Mouse (Mus musculus) mouse embryonic stem cell (cell line): ENCODE measurements around the gene Gm45713.
"Not testable (repeated sequence)": the region's sequence is repeated elsewhere in the genome, so short reads cannot be mapped to it uniquely, and the experiment has no call there.

Source experiments
- in situ Hi-C, 2 experiments: fragments of 300-500 bp; cut with MboI; formaldehyde crosslinking; loops; 1 replicate in 1 of 2; 3 replicates in 1 of 2; pipeline ENCODE4 v1.14.3; 2019 to 2020; ENCODE audit warnings: low sequenced_read_pairs in 2 of 2, low pct_unique_long_range_greater_than_20kb in 1 of 2, mixed read lengths in 1 of 2; ENCODE audit not compliant: unreplicated experiment in 1 of 2

The Gm45713 gene

DNA sequence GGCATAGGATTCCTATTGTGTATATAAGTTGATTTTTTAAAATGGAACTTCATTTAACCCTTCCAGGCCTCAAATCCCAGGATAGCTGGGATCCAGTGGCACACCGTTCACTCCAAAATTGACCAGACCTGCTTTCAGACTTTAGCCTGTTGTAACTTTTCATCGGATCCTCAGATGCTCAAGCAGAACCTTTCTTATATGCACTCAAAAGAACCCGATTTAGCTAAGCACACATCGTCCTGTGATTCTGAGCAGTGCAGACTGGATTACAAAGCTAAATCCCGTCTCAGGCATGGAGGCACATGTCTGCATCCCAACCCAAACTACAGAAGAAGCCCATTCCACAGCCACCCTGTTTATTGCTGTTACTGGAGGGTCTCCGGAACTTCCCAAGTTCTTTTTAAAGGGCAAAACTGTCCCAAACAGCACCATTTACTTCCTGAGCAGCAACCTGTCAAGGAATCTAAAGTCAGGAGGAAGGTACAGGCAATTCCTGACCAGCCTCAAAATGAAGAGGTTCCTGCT, 8.3 kb downstream of the Gm45713 start:
- in situ Hi-C loops, result no loop called here

DNA sequence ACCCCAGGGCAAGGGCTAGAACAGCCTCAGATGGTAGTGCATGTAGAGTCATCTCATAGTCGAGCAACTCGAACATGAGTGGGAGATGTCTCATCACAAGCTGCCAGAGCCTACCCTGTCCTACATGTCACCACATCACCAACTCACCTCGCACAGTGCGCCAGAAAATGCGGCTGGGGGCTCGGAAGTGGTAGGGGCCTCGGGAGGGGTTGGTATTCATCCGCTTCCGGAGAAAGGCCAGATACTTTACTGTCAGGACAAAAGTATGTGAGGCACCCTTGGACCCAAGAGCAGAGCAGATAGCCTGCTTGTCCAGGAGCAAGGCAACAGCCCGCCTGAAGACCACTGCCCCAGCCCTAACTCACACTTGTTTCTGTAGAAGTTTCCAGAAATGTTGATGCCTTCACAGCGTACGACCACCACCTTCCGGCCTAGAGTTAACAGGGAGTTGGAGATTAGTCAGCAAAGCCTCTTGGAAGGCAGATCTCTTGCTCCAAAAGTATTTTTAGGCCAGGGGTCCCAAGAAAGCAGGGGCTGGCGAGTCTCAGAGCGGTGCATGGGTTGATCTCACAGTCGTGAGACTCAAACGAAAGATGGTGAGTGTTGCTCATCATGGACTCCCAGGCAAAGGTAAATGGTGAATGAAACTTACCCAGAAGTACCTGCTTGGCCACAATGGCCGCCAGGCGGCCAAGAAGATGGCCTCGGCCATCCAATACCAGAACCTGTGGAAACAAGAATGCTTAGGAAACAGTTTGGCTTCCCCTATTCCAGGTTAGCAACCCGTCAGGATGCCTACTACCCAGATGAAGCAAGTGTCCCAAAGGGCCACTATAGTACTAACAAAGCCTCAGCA, 9.0 kb downstream of the Gm45713 start:
- in situ Hi-C loops, result no loop called here

DNA sequence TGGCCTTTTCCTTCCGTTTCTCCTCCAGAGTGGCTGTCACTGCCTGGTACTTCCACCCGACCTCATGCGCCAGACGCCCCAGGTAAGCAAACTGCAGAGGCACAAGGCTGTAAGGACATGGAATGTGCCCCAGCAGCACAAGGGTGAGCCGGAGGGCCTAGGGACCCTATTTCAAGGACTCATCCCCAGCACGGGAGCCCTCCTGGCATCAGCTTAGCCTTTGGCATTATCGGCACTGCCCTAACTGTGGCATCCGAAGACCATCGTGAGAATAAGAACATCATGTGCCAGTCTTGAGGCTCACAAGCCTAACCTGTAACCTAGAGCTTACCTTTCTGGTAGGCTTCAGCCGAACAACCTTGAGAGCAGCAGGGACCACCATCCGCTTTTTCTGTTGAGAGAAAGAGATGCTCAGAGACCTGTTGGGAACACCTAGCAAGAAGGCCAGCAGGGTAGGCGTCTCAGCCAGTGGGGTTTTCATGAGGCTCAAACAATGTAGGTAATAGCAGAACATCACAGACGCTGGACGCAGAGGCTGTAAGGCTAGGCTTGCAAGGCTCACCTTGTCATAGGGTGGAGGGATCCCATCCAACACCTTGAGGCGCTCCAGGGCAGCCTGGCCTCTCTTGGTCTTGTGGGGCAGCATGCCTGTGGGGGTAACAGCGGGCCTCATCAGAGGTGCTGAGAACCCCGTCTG, 9.7 kb downstream of the Gm45713 start:
- in situ Hi-C loops, result no loop called here

DNA sequence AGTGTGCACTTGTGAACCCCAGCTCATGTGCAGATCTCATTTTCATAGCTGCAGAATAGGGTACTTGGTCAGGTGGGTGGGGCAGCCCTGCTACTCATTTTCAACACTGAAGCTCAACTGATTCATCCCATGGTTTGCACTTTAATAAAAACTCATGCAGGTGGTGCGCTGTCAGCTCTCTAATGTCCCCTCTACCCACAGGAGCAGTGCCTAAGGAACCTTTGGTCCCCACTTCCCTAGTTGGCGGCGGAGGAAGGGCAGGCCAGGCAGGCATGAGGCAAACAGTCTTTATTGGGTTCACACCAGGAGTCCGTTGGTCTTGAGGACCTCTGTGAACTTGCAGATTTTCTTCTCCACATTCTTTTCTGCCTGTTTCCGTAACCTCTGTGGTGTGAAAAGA, 10.4 kb downstream of the Gm45713 start:
- in situ Hi-C loops, result not testable (repeated sequence)

DNA sequence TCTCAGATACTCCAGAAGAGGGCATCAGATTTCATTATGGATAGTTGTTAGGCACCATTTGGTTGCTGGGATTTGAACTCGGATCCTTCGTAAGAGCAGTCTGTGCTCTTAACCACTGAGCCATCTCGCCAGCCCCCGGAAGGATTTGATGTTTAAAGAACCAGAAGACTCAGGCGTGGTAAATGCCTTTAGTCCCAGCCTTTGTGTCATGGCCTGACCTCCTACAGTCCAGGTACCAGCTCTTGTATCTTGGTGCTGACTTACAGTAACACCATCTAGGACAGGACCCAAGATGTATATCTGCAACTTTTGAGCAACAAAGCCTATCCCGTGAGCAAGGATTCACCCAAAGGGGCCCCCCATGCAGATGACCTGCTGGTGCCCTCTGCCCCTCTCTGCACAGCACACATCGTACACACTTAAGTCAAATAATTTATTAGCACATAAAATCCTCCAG, 10.9 kb downstream of the Gm45713 start:
- in situ Hi-C loops, result no loop called here

DNA sequence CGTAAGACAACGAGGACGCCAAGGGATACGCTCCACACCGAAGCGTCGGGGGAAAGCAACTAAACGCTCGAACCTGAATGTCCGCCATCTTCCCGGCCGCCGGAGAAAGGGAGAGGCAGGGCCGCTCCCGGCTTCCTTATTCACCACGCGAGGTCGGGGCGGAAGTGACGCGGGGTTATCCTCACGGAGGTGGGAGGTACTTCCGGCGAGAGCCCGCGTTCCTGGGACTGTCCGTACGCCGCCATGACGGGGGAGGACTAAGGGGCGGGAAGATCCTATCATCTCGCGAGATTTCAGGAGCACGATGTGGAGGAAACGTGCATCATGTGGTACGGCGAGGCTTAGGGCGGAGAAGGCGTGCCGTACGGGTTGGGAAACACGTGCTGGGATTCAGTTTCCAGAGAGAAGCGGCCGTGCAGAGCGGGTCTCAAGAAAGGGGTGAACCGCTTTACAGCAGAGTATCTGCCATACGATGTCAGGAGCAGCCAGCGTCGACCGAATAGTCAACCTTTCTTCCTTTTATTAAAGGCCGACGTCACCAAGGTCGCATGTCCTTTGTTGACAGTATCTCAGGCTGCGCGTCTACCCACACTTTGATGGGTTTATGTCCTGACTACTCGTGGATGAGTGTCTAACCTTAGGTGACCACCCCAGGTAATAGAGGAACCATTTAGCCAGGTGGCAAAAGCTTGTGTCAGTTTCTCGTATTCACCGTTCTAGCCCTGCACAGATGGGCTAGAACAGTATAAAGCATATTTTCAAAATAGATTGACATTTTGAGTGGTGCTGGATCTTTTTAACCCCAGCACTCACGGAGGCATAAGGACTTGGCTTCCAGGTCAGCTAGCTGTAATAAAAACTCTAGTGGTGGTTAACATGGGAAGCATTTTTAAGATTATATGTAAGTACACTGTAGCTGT, 11.5 kb downstream of the Gm45713 start, which contains the start of gene Rps11:
TSS of gene Rps11 (minus strand) at position 216 of the 920 bp plus-strand sequence.
- in situ Hi-C loops, result no loop called here

DNA sequence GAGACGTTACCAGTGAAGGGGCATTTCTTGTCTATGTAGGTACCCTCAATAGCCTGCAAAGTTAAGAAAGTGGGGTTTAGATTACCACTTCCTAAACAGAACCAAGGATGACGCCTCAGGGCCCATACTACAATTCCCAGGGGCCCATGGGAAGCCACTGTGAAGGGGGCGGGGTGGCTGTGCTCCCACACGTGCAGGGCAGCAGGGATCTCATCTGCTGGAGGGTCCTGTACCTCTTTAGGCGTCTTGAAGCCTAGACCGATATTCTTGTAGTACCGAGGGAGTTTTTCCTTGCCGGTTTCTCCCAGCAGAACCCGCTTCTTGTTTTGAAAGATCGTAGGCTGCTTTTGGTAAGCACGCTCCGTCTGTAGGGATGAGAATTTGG, 12.9 kb downstream of the Gm45713 start:
- in situ Hi-C loops, result no loop called here

DNA sequence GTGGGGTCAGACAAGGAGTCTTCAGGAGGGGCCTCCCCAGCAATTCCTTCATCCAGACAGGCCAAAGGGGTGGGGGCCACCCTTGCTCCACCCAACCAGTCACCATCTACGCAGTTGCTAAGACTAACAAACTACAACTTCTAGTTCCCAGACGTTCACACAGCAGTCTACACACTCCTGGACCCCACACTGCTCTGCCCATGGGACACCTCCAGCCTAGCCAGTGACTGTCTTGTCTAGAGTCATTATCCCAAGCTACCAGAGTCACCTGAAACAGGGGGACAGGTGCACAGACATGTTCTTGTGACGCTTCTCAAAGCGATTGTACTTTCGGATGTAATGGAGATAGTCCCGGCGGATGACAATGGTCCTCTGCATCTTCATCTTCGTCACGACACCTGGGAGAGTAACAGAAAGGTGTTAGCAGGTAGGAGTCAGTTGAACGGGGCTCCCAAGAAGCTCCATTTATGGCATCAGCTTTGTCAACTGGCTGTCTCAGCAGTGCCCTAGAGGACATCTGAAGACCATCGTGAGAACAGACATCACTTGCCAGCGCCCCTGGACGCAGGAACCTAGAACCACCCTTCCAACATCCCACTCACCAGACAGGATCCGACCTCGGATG, 13.4 kb downstream of the Gm45713 start:
- in situ Hi-C loops, result no loop called here

DNA sequence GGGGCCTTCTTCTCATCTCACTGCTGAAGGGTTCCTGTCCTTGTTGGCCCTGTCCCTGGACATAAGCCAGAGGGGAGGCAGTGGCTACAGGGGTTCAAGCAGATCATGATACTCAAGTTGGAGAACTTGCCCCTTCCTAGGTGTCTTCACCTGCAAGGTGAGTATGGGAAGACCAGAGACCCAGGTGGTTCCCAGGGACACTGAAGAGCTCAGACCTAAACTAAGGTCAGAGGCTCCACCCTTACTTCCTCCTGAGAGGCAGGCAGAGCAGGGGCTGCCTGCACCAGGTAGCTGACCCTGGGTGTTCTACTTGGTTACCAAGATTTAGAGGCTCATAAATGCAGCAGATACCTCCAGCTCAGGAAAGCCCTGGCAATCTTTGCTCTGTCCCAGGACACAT, 14.1 kb downstream of the Gm45713 start:
- in situ Hi-C loops, result no loop called here

DNA sequence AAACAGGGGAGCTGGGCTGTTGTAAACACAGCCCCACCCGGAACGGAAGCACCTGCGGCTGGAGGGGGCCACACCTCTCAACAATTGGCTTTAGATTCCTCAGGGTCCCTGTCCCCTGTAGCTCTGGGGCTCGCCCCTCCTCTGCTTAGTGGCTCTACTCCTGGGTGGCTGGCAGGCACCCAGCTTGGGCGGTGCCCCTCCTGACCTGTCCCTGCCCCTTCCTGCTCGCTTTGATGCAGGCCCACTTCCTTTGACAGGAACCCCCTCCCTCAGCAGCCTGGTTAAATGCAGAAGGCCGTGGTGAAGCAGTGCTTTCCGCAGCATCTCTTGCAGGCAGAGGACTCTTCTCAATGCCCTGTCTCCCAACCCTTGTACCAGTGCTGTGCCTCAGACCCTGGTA, 14.6 kb downstream of the Gm45713 start:
- in situ Hi-C loops, result no loop called here

DNA sequence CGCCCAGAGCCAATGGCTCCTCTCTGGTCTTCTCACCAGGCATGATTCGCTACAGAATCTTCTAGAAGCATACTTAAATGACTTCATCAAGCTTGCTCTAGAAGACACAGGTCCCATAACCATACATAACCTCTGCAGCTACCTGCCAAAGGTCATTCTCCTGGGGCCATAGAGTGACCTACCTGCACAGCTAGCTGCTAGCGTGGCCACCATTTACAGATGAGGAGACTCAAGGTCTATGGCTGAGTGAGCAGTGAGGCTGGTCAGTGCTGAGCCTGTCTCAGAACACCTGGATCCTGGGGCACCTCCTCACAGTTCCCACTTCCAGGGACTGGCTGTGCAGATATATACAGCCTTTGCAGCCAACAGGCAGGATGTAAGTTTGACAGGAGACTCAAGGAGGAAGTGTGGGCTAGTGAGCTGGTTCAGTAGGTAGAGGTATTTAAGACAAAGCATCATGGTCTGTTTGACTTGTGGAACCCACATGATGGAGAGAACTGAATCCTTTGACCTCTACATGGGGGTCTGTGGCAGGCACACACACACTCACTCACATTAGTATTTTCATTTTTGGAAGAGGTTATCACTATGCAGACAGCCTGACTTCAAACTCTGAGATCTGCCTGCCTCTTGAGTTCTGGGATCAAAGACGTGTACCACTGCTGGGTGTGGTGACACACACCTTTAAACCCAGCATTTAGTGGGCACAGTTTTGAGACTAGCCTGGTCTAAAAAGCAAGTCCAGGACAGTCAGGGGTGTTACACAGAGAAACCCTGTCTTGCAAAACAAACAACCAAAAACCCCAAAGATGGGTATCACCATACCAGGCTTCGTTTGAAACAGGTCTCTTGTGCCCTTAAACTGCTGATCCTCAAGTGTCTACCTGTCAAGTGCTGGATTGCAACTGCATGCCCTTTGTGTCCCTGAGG, 16.0 kb downstream of the Gm45713 start:
- in situ Hi-C loops, result no loop called here

DNA sequence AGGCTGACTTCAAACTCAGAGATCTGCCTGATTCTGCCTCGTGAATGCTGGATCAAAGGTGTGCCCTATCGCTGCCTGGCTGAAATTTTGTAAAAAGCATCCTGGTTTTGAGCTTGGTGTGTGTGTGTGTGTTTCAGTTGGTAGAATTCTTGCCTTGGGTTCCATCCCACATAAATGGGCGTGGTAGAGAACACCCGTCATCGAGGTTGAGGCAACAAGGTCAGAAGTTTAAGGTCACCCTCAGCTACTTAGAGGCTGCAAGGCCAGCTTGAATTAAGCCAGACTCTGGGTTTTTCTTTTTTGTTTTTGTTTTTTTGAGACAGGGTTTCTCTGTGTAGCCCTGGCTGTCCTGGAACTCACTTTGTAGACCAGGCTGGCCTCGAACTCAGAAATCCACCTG, 17.7 kb downstream of the Gm45713 start:
- in situ Hi-C loops, result no loop called here

DNA sequence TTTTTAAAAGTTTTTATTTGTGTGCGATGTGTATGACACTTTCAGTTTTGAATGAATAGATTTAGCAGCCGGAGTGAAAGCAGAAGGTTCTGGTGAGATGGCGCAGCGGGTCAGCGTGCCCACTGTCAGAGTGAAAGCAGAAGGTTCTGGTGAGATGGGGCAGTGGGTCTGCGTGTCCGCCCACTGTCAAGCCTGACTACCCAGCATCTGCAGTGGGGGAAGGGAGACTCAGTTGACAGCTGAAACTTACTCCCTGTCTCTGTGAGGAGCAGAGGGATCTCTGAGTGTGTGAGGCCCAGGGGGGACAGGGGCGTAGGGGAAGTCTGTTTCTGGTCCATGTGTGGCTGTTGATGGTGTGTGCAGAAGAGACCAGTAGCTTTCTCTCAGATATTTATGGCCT, 18.5 kb downstream of the Gm45713 start:
- in situ Hi-C loops, result no loop called here

DNA sequence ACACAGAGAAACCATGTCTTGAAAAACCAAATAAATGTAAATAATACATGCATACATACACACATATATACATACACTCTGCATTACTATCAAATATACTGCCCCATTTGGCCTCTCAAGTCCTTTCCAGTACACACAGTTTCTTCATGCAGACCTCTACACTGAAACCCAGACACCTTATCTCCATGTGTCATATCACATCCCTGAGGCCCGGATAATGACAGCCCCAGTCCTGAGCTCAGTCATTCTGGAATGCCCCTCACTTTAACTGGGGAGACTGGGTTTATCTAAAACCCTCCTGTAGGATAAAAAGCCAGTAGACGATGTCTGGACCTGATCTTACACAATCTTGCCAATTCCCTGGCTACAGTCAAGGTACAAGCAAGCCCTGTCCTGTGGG, 22.6 kb downstream of the Gm45713 start:
- in situ Hi-C loops, result no loop called here

DNA sequence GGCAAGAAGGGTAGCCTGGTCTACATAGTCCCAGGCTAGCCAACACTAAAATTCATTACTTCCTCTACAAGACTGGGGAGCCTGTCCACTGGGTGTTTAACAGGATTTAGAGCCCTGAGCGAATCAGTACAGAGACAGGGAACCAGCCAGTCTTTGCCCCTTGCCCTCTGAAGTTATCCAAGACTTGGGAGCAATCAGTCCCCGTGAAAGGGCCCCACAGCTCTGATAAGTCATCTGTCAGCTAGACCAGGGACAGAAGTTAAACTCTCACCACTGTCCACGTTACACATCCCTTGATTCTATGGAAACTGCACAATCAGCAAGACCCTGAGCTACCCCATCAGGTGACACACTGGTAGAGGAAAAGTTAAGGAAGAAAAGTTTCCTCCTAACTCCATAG, 23.5 kb downstream of the Gm45713 start:
- in situ Hi-C loops, result no loop called here

DNA sequence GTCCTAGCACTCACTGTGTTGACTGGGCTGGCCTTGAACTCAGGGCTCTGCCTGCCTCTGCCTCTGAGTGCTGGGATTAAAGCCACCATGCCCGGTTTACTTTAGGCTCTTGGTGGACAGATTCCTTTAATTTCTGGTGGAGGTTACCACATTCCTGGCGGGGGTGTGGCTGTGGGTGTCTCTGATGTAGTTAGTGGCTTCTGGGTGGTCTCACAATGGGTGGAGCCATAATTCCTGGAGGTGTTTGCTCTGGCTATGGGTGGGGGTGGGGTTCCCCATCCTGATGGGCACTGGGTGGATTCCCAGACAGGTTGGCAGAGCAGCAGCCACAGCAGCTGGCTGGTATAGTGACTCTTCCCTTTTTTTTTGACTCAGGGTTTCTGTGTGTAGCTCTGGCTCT, 24.1 kb downstream of the Gm45713 start:
- in situ Hi-C loops, result no loop called here

DNA sequence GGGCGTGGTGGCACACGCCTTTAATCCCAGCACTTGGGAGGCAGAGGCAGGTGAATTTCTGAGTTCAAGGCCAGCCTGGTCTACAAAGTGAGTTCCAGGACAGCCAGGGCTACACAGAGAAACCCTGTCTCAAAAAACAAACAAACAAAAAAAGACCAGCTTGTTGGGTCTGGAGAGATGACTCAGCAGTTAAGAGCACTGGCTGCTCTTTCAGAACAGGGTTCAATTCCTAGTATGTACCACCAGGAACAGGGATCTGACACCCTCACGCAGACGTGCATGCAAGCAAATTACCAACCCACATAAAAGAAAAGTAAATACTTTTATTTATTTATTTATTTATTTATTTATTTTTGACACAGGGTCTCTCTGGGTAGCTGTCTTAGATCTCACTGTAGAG, 25.9 kb downstream of the Gm45713 start:
- in situ Hi-C loops, result not testable (repeated sequence)
